11 mouse cellular contexts compared by ENCODE assay signal in genomic region chr16:49904248-49904930, GRCm38 (mm10).
DNase-seq lines count a peak whose midpoint lies in the region; ATAC-seq and TF ChIP-seq lines count a peak whose summit lies in the region.
"Had no signal": no experiment of that assay in that cellular context is flagged by ENCODE, and none has a peak within 500 bp of the region (broad histone marks: within the 10 kb centered on the region; RNA-seq: fewer than 3 reads in every experiment).

No protein-coding gene starts in this region.

- no peak overlapping the region for H3K9ac ChIP-seq in heart, embryonic 13.5 days
- no peak overlapping the region for H3K9ac ChIP-seq in heart, adult 2 months (ENCODE audit: low read depth, low read length)
- no peak overlapping the region for H3K9ac ChIP-seq in limb, embryonic 14.5 days (ENCODE audit: low read depth, low read length, severe bottlenecking)

- H3K36me3 ChIP-seq in heart, embryonic 13.5 days: peaks cover 27% of the 10 kb centered on the region
- H3K36me3 ChIP-seq in heart, adult 2 months (ENCODE audit: control insufficient read depth, insufficient read depth, low read length): peaks cover 38% of the 10 kb centered on the region
- H3K36me3 ChIP-seq in limb, embryonic 14.5 days (ENCODE audit: control insufficient read depth, insufficient read depth, low read length): no peaks in the 10 kb centered on the region; the same call in 1 of the 2 replicates

- 65% methylated on average over 10 of the region's 10 CpGs for WGBS in heart, embryonic 13.5 days
- WGBS in heart, adult 2 months: 58% methylated on average over 10 of the region's 10 CpGs
- 85% methylated on average over 10 of the region's 10 CpGs for WGBS in limb, embryonic 14.5 days

- peak overlapping the region; percentile 30; the same call in 1 of the 2 replicates for H3K4me2 ChIP-seq in heart, embryonic 13.5 days
- no peak overlapping the region for H3K4me2 ChIP-seq in limb, embryonic 14.5 days (replicated peaks; ENCODE audit: low read depth, low read length, severe bottlenecking)

- intact Hi-C loops in heart, adult 2 months (cut with DNase I): no loop called here

- no peaks in the 10 kb centered on the region; the same call in 1 of the 2 replicates for H3K79me2 ChIP-seq in heart, adult 2 months (replicated peaks; ENCODE audit: control insufficient read depth, insufficient read depth, low read length)

- H3K9me3 ChIP-seq in heart, embryonic 13.5 days: no peaks in the 10 kb centered on the region
- no peaks in the 10 kb centered on the region for H3K9me3 ChIP-seq in limb, embryonic 14.5 days (ENCODE audit: control insufficient read depth, low read length)

- DNase-seq in heart, adult 2 months: no peak
- DNase-seq in 416B (ENCODE audit: low read depth): peak; percentile 47
- peak; percentile 26 for DNase-seq in limb, embryonic 14.5 days (ENCODE audit: low spot score)
- DNase-seq in layer of hippocampus, adult 18-20 months (ENCODE audit: low spot score in 2 of 2): no peak
- no peak for DNase-seq in lung, postnatal 36 days
- no peak for DNase-seq in frontal cortex, adult 2 months (ENCODE audit: extremely low spot score in 1 of 2, low spot score in 1 of 2)
- DNase-seq: gastrocnemius, postnatal 36 days; lung, adult 2 months; thymus, postnatal 14 days had no signal

- no peak overlapping the region for H3K4me3 ChIP-seq in heart, embryonic 13.5 days
- no peak overlapping the region for H3K4me3 ChIP-seq in heart, adult 2 months
- no peak overlapping the region for H3K4me3 ChIP-seq in brown adipose tissue, adult 24 weeks (ENCODE audit: insufficient read depth, low read depth, low read length)
- H3K4me3 ChIP-seq in limb, embryonic 14.5 days (replicated peaks; ENCODE audit: low read length): no peak overlapping the region

- peak overlapping the region; percentile 87 for H3K27ac ChIP-seq in heart, embryonic 13.5 days (replicated peaks)
- no peak overlapping the region; the same call in 1 of the 2 replicates for H3K27ac ChIP-seq in heart, adult 2 months
- H3K27ac ChIP-seq in brown adipose tissue, adult 24 weeks (replicated peaks; ENCODE audit: low read depth, low read length): peak overlapping the region; percentile 45
- H3K27ac ChIP-seq in limb, embryonic 14.5 days (replicated peaks; ENCODE audit: low read depth, low read length): no peak overlapping the region

- peaks cover 41% of the 10 kb centered on the region for H3K4me1 ChIP-seq in heart, embryonic 13.5 days
- peaks cover 16% of the 10 kb centered on the region for H3K4me1 ChIP-seq in heart, adult 2 months (ENCODE audit: control insufficient read depth, insufficient read depth, low read length)
- H3K4me1 ChIP-seq in brown adipose tissue, adult 24 weeks (ENCODE audit: control insufficient read depth, insufficient read depth, insufficient read length, low read length): peaks cover 16% of the 10 kb centered on the region
- H3K4me1 ChIP-seq in limb, embryonic 14.5 days (ENCODE audit: control insufficient read depth, insufficient read depth, low read length): peaks cover 25% of the 10 kb centered on the region

- TF ChIP-seq POLR2A in heart, adult 2 months (IDR thresholded peaks at IDR 0.05; ENCODE audit: insufficient read depth, low read depth, low read length): no peak
- no peak for TF ChIP-seq POLR2A in limb, embryonic 14.5 days (IDR thresholded peaks at IDR 0.05; ENCODE audit: borderline replicate concordance, extremely low read depth, insufficient read depth, insufficient read length)

- no peaks in the 10 kb centered on the region for H3K27me3 ChIP-seq in heart, embryonic 13.5 days (replicated peaks)
- no peaks in the 10 kb centered on the region for H3K27me3 ChIP-seq in heart, adult 2 months (ENCODE audit: control insufficient read depth, insufficient read depth, low read length)
- H3K27me3 ChIP-seq in limb, embryonic 14.5 days (ENCODE audit: control insufficient read depth, insufficient read depth, low read length): no peaks in the 10 kb centered on the region

- TF ChIP-seq EP300 in heart, adult 2 months (IDR thresholded peaks at IDR 0.05; ENCODE audit: insufficient read depth, low read depth, low read length): no peak

- no peak for TF ChIP-seq CTCF in heart, adult 2 months (IDR thresholded peaks at IDR 0.05)

- no peak for ATAC-seq in heart, embryonic 13.5 days (ENCODE audit: extremely low read depth, insufficient number of reproducible peaks, low FRiP score, low TSS enrichment)
- no peak for ATAC-seq in limb, embryonic 14.5 days (ENCODE audit: low FRiP score, low read depth)

Comparison
In these comparisons a context has a peak if more than half of its experiments do, and no peak if none do; other contexts are left out.
1. H3K27ac ChIP-seq: peak in heart, embryonic 13.5 days (single experiment) and brown adipose tissue, adult 24 weeks (single experiment); none in heart, adult 2 months (single experiment) and limb, embryonic 14.5 days (single experiment).
2. DNase-seq: peak in 416B (single experiment) and limb, embryonic 14.5 days (single experiment); none in heart, adult 2 months (0 of 2), layer of hippocampus, adult 18-20 months (0 of 2), lung, postnatal 36 days (single experiment) and frontal cortex, adult 2 months (0 of 2).